Mouse (Mus musculus) heart, embryonic 14.5 days (tissue): ENCODE measurements around the gene Ythdf1. TPM values are rescaled to one million over a fixed set of nuclear protein-coding genes. Genes with fewer than 3 reads are reported as not detected.

Source experiments
- ATAC-seq: fragments of 200-750 bp; cut with Nextera tagmentation; 2 replicates; pipeline ENCODE4 v1.8.0; 2017; ENCODE audit warnings: low read depth, moderate TSS enrichment; ENCODE audit not compliant: insufficient number of reproducible peaks, insufficient read depth, low FRiP score
- H3K27ac ChIP-seq, 2 experiments: fragments of 200-500 bp in 1 of 2; fragments of 300-500 bp in 1 of 2; sonication (generic) in 1 of 2; replicated peaks in 1 of 2; 2 replicates each; pipeline ENCODE4 v1.5.1; 2012 to 2014; ENCODE audit warnings: low read depth in 2 of 2, low read length in 2 of 2, control low read depth in 1 of 2, mild to moderate bottlenecking in 1 of 2, mixed read lengths in 1 of 2; ENCODE audit not compliant: control insufficient read depth in 1 of 2, insufficient read depth in 1 of 2
- H3K27me3 ChIP-seq: fragments of 300-500 bp; sonication (generic); 2 replicates; pipeline ENCODE4 v1.6.1; 2014; ENCODE audit warnings: mild to moderate bottlenecking, low read length, control low read depth; ENCODE audit not compliant: control insufficient read depth, insufficient read depth
- H3K36me3 ChIP-seq: fragments of 300-500 bp; sonication (generic); 2 replicates; pipeline ENCODE4 v1.6.1; 2014; ENCODE audit warnings: mild to moderate bottlenecking, control low read depth, low read length, mixed read lengths; ENCODE audit not compliant: control insufficient read depth, insufficient read depth
- H3K4me1 ChIP-seq, 2 experiments: fragments of 200-500 bp in 1 of 2; fragments of 300-500 bp in 1 of 2; sonication (generic) in 1 of 2; 2 replicates each; pipeline ENCODE4 v1.6.1; 2012 to 2014; ENCODE audit warnings: low read length in 2 of 2, control low read depth in 1 of 2, mixed read lengths in 1 of 2; ENCODE audit not compliant: control insufficient read depth in 2 of 2, insufficient read depth in 2 of 2
- H3K4me2 ChIP-seq: fragments of 300-500 bp; sonication (generic); 2 replicates; pipeline ENCODE4 v1.6.1; 2014; ENCODE audit warnings: mild to moderate bottlenecking, low read length
- H3K4me3 ChIP-seq, 2 experiments: fragments of 200-500 bp in 1 of 2; fragments of 300-500 bp in 1 of 2; sonication (generic) in 1 of 2; 2 replicates each; pipeline ENCODE4 v1.5.1; 2012 to 2014; ENCODE audit warnings: low read length in 2 of 2, mild to moderate bottlenecking in 2 of 2, control low read depth in 1 of 2, low read depth in 1 of 2, moderate library complexity in 1 of 2; ENCODE audit not compliant: control insufficient read depth in 1 of 2, insufficient read depth in 1 of 2
- H3K9ac ChIP-seq: fragments of 300-500 bp; sonication (generic); 2 replicates; pipeline ENCODE4 v1.6.1; 2014; ENCODE audit warnings: mild to moderate bottlenecking, low read length
- H3K9me3 ChIP-seq: fragments of 300-500 bp; sonication (generic); 2 replicates; pipeline ENCODE4 v1.6.1; 2016; ENCODE audit warnings: low read length, control low read depth; ENCODE audit not compliant: control insufficient read depth
- WGBS: fragments of 180-500 bp; shearing (Covaris S2); extraction: QIAGEN DNeasy Blood & Tissue Kit; methylation state at CpG from one replicate; pipeline ENCODE4 v1.1.7; 2014; 5-methylcytosine and 5-hydroxymethylcytosine counted together
- polyA plus RNA-seq: library from polyadenylated mRNA; unstranded; fragments of >200 nt; fragmentation: Nextera tagmentation; extraction: Ambion mirVana; gene quantifications from 2 replicates; pipeline ENCODE4 v1.2.1, GENCODE M21; 2014

Gene Ythdf1
- polyA plus RNA-seq, 1 experiment from 2014 or later, result 42.6 TPM

GRCm38 (mm10) chr2:180932418-180932817, 11.7 kb upstream of the Ythdf1 start:
- no peak for ATAC-seq
- H3K27ac ChIP-seq, result no peak overlapping the region
- H3K36me3 ChIP-seq, result peaks cover 3% of the 10 kb centered on the region; the same call in 1 of the 2 replicates
- no peaks in the 10 kb centered on the region for H3K9me3 ChIP-seq
- 0 out of 2 replicates have a peak, but pooled peaks cover 6% of the 10 kb centered on the region for H3K27me3 ChIP-seq
- no peak overlapping the region for H3K4me2 ChIP-seq
- H3K4me3 ChIP-seq, result no peak overlapping the region
- H3K9ac ChIP-seq, result no peak overlapping the region
- WGBS, result 63% methylated on average over 1 of the region's 1 CpGs
- H3K4me1 ChIP-seq, result no peaks in the 10 kb centered on the region; a peak in 1 of 4 replicates

DNA sequence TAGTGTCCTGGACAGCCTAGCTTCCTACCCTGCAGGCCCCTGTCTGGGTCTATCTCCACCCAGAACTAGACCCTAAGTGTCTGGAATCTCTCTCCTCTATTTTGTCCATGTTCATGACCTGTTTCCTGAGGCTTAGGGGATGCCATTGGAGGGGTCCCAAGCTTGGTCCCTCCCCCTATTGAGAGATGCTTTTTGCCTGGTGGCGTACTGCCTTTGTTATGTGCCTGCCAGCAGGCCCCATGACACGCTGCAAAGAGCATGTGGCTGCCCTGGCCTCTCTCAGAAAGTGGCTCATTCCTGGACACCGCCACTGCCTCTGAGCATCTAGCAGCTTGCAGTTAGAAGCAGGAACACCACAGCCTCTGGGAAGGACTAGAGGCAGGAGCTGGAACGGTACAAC, 8.0 kb upstream of the Ythdf1 start, which contains the start of gene Birc7:
Gene Birc7, plus strand, starts transcription at position 301 of the 400 bp plus-strand sequence.
- ATAC-seq, result no peak
- Histone ChIP-seq H3K4me2 (no peak within 1 kb of the TSS), H3K9ac (no peak within 1 kb of the TSS), H3K36me3 (no peaks in the 10 kb centered on the region), H3K27me3 (0 out of 2 replicates have a peak, but pooled peaks cover 6% of the 10 kb centered on the region), H3K4me1 (no peaks in the 10 kb centered on the region; a peak in 1 of 4 replicates), H3K4me3 (no peak within 1 kb of the TSS), H3K9me3 (no peaks in the 10 kb centered on the region), H3K27ac (no peak within 1 kb of the TSS)
- 50% methylated on average over 4 of the region's 4 CpGs for WGBS

- H3K4me2 ChIP-seq, result no peak overlapping the region
- H3K27me3 ChIP-seq, result no peaks in the 10 kb centered on the region
- WGBS, result 7% methylated on average over 4 of the region's 4 CpGs
- H3K27ac ChIP-seq, result no peak overlapping the region
- no peak overlapping the region for H3K9ac ChIP-seq
- no peak for ATAC-seq
- peaks cover 0 to 2% of the 10 kb centered on the region in 2 experiments; a peak in 2 of 4 replicates for H3K4me1 ChIP-seq
- no peaks in the 10 kb centered on the region for H3K36me3 ChIP-seq
- no peaks in the 10 kb centered on the region for H3K9me3 ChIP-seq
- H3K4me3 ChIP-seq, result no peak overlapping the region
Observed at GRCm38 (mm10) chr2:180925176-180925575, 4.4 kb upstream of the Ythdf1 start.

DNA sequence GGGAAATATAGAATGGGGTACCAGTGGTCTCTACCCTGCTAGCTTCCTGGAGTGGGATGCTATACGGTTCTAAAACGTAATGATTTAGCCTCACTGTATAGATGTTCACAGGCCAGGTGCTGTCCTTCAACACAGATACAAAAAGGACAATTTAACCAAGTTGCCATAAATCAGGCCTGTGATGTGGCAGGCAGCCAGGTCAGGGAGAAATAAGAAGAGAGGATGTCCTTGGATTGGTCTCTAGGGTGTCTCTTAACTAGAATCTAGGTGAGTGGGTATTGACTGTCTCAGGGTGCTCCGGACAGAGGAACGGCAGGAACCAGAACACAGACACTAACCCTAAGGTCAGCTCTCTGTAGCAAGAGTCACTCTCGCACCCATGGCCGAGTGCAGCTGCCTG, 2.0 kb upstream of the Ythdf1 start:
- Histone ChIP-seq H3K4me1 (peaks cover 2 to 7% of the 10 kb centered on the region in 2 experiments), H3K9ac (no peak overlapping the region), H3K4me2 (no peak overlapping the region), H3K27ac (no peak overlapping the region), H3K36me3 (peaks cover 12% of the 10 kb centered on the region), H3K27me3 (no peaks in the 10 kb centered on the region), H3K9me3 (no peaks in the 10 kb centered on the region), H3K4me3 (no peak overlapping the region)
- ATAC-seq, result no peak
- 85% methylated on average over 6 of the region's 6 CpGs for WGBS

DNA sequence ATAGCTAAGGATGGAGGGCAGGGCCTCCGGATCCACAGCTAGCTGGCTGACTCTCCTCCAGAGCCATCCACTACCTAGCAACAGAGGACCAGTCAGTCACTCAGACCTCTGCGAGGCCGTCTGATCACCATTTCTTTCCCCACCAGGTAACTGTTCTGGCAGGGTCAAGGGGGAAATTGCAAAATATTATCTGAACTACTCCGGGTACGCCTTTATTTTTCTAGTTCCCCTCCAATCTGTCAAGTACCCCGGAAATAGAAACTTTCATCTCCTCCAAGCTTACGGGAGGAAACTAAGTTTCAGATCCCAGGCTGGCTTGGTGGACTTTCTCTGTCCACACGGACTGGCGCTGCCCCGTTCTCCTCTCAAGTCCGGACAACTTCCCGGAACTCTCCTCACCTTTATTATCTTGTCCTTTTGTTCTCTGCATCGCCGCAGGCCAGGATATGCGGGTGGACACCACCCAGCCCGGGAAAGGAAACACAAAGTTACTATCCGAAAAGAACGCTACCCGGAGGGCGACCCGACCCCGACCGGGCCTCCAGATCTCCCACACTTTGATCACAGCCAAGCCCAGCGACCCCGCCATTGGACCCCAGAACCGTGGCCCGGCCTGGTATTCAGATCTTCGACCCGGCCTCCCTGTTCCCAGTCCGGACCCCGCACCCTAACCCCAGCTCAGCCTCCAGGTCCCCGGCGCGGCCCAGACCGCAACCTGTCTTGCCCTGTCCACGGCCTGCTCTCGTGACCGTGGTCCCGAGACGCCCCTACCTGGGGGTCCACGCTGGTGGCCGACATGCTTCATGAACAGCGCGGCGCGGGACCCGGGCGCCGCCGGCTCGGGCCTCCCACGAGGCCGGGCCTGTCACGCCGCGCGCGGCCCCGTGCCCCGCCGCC, 588 bp downstream of the Ythdf1 start:
- H3K9ac ChIP-seq, result peak overlapping the region; percentile 99
- under 1% methylated on average over 60 of the region's 61 CpGs for WGBS
- H3K4me2 ChIP-seq, result peak overlapping the region; percentile 70
- H3K4me1 ChIP-seq, result peaks cover 2 to 20% of the 10 kb centered on the region in 2 experiments
- no peaks in the 10 kb centered on the region for H3K27me3 ChIP-seq
- peak; percentile 45 for ATAC-seq
- peak overlapping the region; percentile 87 to 92 for H3K4me3 ChIP-seq
- peaks cover 36% of the 10 kb centered on the region for H3K36me3 ChIP-seq
- H3K27ac ChIP-seq, result peak overlapping the region; percentile 36 to 72
- H3K9me3 ChIP-seq, result no peaks in the 10 kb centered on the region

DNA sequence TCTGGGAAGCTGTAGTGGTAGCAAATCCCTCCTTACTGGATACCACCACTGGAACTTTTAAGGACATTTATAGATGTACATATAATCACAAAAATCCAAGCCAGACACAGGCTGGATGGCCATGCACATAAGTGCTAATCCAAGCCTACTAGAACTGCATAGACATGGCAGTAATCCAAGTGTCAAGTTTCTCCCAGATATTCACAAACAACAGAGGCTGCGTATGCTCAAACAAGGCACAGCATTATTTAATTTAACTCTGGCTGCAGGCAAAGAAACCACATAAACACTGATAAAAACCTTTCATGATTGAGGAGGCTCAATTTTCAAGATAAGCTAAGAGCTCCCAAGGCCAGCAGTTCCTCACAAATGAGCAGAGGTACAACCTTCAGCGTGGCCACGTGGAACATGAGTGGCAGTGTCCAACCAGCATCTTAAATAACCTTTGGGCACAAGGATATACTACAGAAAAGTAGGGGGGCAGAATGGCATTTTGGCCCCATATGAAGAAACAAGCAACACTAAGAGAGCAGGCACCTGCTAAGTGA, 4.8 kb downstream of the Ythdf1 start:
- Histone ChIP-seq H3K4me3 (no peak overlapping the region), H3K4me1 (peaks cover 0 to 24% of the 10 kb centered on the region in 2 experiments; a peak in 3 of 4 replicates), H3K27me3 (no peaks in the 10 kb centered on the region), H3K36me3 (peaks cover 77% of the 10 kb centered on the region), H3K4me2 (no peak overlapping the region), H3K27ac (no peak overlapping the region; a peak in 1 of 4 replicates), H3K9ac (no peak overlapping the region), H3K9me3 (no peaks in the 10 kb centered on the region)
- ATAC-seq, result no peak
- WGBS, result 44% methylated on average over 3 of the region's 3 CpGs

DNA sequence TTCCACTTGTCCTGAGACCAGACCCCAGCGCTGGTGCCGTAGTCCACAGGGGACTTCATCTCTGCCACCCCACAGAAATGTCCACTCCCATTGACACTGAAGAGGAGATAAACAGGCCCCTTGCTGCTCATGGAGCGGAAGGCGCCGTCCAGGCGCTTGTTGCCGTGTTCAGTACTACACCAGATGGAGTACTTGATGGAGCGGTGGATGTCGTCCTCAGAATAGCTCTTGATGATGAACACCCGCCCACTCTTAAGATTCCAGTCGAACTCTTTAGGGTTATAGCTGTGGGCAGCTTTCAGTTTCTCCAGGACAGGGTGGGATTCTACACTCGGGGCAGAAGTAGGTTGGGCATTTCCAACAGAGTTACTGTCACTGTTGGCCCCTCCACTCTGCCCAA, 9.8 kb downstream of the Ythdf1 start:
- WGBS, result 78% methylated on average over 12 of the region's 12 CpGs
- H3K36me3 ChIP-seq, result peaks cover 90% of the 10 kb centered on the region

More for the DNA sequence above, 9.8 kb downstream of the Ythdf1 start:
- Histone ChIP-seq H3K27ac (no peak overlapping the region), H3K9me3 (no peaks in the 10 kb centered on the region), H3K4me1 (peaks cover 0 to 12% of the 10 kb centered on the region in 2 experiments; a peak in 2 of 4 replicates), H3K27me3 (no peaks in the 10 kb centered on the region), H3K9ac (no peak overlapping the region), H3K4me2 (no peak overlapping the region), H3K4me3 (no peak overlapping the region)
- ATAC-seq, result no peak
